Mouse (Mus musculus): ENCODE data around the gene Aak1. TPM values are rescaled to one million over a fixed set of nuclear protein-coding genes. Genes with fewer than 3 reads are reported as not detected.

The Aak1 gene
- polyA plus RNA-seq, 1 experiment from 2014 or later = 5.6 TPM

- ATAC-seq (ENCODE audit: low FRiP score, low TSS enrichment) = no peak
- no peak for DNase-seq (ENCODE audit: low spot score)
- Histone ChIP-seq H3K27me3 (ENCODE audit: control insufficient read depth, insufficient read depth, low read length) (no peaks in the 10 kb centered on the region), H3K36me3 (ENCODE audit: control insufficient read depth, insufficient read depth, low read length) (no peaks in the 10 kb centered on the region), H3K4me1 (replicated peaks; ENCODE audit: control insufficient read depth, insufficient read depth) (no peaks in the 10 kb centered on the region), H3K4me3 (ENCODE audit: low read depth, low read length) (no peak overlapping the region), H3K9ac (ENCODE audit: low read length) (no peak overlapping the region), H3K4me2 (replicated peaks; ENCODE audit: low read depth) (no peak overlapping the region), H3K9me3 (ENCODE audit: control insufficient read depth, low read length) (no peaks in the 10 kb centered on the region), H3K27ac (replicated peaks) (no peak overlapping the region)
- 87% methylated on average over 3 of the region's 3 CpGs for WGBS
- TF ChIP-seq CTCF (IDR thresholded peaks at IDR 0.05; ENCODE audit: low read depth) (no peak), EP300 (optimal IDR thresholded peaks at IDR 0.05) (no peak)
Observed at GRCm38 (mm10) chr6:86900546-86900945, 51.2 kb downstream of the Aak1 start.

GRCm38 (mm10) chr6:86905500-86905899 is 56.2 kb downstream of the Aak1 start:
- WGBS = 92% methylated on average over 2 of the region's 2 CpGs
- Histone ChIP-seq H3K4me3 (ENCODE audit: low read depth, low read length) (no peak overlapping the region), H3K4me1 (replicated peaks; ENCODE audit: control insufficient read depth, insufficient read depth) (no peaks in the 10 kb centered on the region), H3K27me3 (ENCODE audit: control insufficient read depth, insufficient read depth, low read length) (no peaks in the 10 kb centered on the region), H3K27ac (replicated peaks) (no peak overlapping the region), H3K9ac (ENCODE audit: low read length) (no peak overlapping the region), H3K9me3 (ENCODE audit: control insufficient read depth, low read length) (no peaks in the 10 kb centered on the region), H3K36me3 (ENCODE audit: control insufficient read depth, insufficient read depth, low read length) (no peaks in the 10 kb centered on the region), H3K4me2 (replicated peaks; ENCODE audit: low read depth) (no peak overlapping the region)
- DNase-seq (ENCODE audit: low spot score) (no peak), ATAC-seq (ENCODE audit: low FRiP score, low TSS enrichment) (no peak)
- no peak for TF ChIP-seq CTCF (IDR thresholded peaks at IDR 0.05; ENCODE audit: low read depth)
- no peak for TF ChIP-seq EP300 (optimal IDR thresholded peaks at IDR 0.05)

- no peaks in the 10 kb centered on the region for H3K27me3 ChIP-seq (ENCODE audit: control insufficient read depth, insufficient read depth, low read length)
- no peak for ATAC-seq (ENCODE audit: low FRiP score, low TSS enrichment)
- 87% methylated on average over 2 of the region's 2 CpGs for WGBS
Observed at GRCm38 (mm10) chr6:86907191-86907590, 57.9 kb downstream of the Aak1 start.

GRCm38 (mm10) chr6:86908561-86909150 is 59.3 kb downstream of the Aak1 start:
- DNase-seq (ENCODE audit: low spot score) (no peak), ATAC-seq (ENCODE audit: low FRiP score, low TSS enrichment) (no peak)
- no peaks in the 10 kb centered on the region for H3K4me1 ChIP-seq (replicated peaks; ENCODE audit: control insufficient read depth, insufficient read depth)
- H3K4me3 ChIP-seq (ENCODE audit: low read depth, low read length) = no peak overlapping the region
- H3K27ac ChIP-seq (replicated peaks) = no peak overlapping the region
- no peaks in the 10 kb centered on the region for H3K27me3 ChIP-seq (ENCODE audit: control insufficient read depth, insufficient read depth, low read length)
- no peaks in the 10 kb centered on the region for H3K36me3 ChIP-seq (ENCODE audit: control insufficient read depth, insufficient read depth, low read length)
- no peak overlapping the region for H3K9ac ChIP-seq (ENCODE audit: low read length)
- TF ChIP-seq EP300 (optimal IDR thresholded peaks at IDR 0.05) (no peak), CTCF (IDR thresholded peaks at IDR 0.05; ENCODE audit: low read depth) (no peak)
- no peak overlapping the region for H3K4me2 ChIP-seq (replicated peaks; ENCODE audit: low read depth)
- no peaks in the 10 kb centered on the region for H3K9me3 ChIP-seq (ENCODE audit: control insufficient read depth, low read length)
- 56% methylated on average over 5 of the region's 5 CpGs for WGBS

More at GRCm38 (mm10) chr6:86907191-86907590, 57.9 kb downstream of the Aak1 start:
- H3K4me3 ChIP-seq (ENCODE audit: low read depth, low read length) = no peak overlapping the region
- no peak overlapping the region for H3K9ac ChIP-seq (ENCODE audit: low read length)
- no peak overlapping the region for H3K4me2 ChIP-seq (replicated peaks; ENCODE audit: low read depth)
- H3K9me3 ChIP-seq (ENCODE audit: control insufficient read depth, low read length) = no peaks in the 10 kb centered on the region
- H3K36me3 ChIP-seq (ENCODE audit: control insufficient read depth, insufficient read depth, low read length) = no peaks in the 10 kb centered on the region
- H3K4me1 ChIP-seq (replicated peaks; ENCODE audit: control insufficient read depth, insufficient read depth) = no peaks in the 10 kb centered on the region
- no peak for DNase-seq (ENCODE audit: low spot score)
- TF ChIP-seq CTCF (IDR thresholded peaks at IDR 0.05; ENCODE audit: low read depth) = no peak
- TF ChIP-seq EP300 (optimal IDR thresholded peaks at IDR 0.05) = no peak
- H3K27ac ChIP-seq (replicated peaks) = no peak overlapping the region

- Histone ChIP-seq H3K9me3 (ENCODE audit: control insufficient read depth, low read length) (no peaks in the 10 kb centered on the region), H3K9ac (ENCODE audit: low read length) (no peak overlapping the region), H3K36me3 (ENCODE audit: control insufficient read depth, insufficient read depth, low read length) (no peaks in the 10 kb centered on the region), H3K4me2 (replicated peaks; ENCODE audit: low read depth) (no peak overlapping the region), H3K4me1 (replicated peaks; ENCODE audit: control insufficient read depth, insufficient read depth) (no peaks in the 10 kb centered on the region), H3K4me3 (ENCODE audit: low read depth, low read length) (no peak overlapping the region), H3K27me3 (ENCODE audit: control insufficient read depth, insufficient read depth, low read length) (no peaks in the 10 kb centered on the region), H3K27ac (replicated peaks) (no peak overlapping the region)
- ATAC-seq (ENCODE audit: low FRiP score, low TSS enrichment) (no peak), DNase-seq (ENCODE audit: low spot score) (no peak)
- TF ChIP-seq EP300 (optimal IDR thresholded peaks at IDR 0.05) = no peak
- no peak for TF ChIP-seq CTCF (IDR thresholded peaks at IDR 0.05; ENCODE audit: low read depth)
- 60% methylated on average over 7 of the region's 7 CpGs for WGBS
Observed at GRCm38 (mm10) chr6:86909881-86910280, 60.6 kb downstream of the Aak1 start.

GRCm38 (mm10) chr6:86916157-86916820 is 67.0 kb downstream of the Aak1 start:
- ATAC-seq (ENCODE audit: low FRiP score, low TSS enrichment) = no peak

More at GRCm38 (mm10) chr6:86916157-86916820, 67.0 kb downstream of the Aak1 start:
- no peak overlapping the region for H3K27ac ChIP-seq (replicated peaks)
- H3K4me2 ChIP-seq (replicated peaks; ENCODE audit: low read depth) = no peak overlapping the region
- H3K9me3 ChIP-seq (ENCODE audit: control insufficient read depth, low read length) = no peaks in the 10 kb centered on the region
- H3K27me3 ChIP-seq (ENCODE audit: control insufficient read depth, insufficient read depth, low read length) = no peaks in the 10 kb centered on the region
- DNase-seq (ENCODE audit: low spot score) = no peak
- H3K9ac ChIP-seq (ENCODE audit: low read length) = no peak overlapping the region
- 70% methylated on average over 5 of the region's 5 CpGs for WGBS
- no peaks in the 10 kb centered on the region for H3K36me3 ChIP-seq (ENCODE audit: control insufficient read depth, insufficient read depth, low read length)
- H3K4me3 ChIP-seq (ENCODE audit: low read depth, low read length) = no peak overlapping the region
- H3K4me1 ChIP-seq (replicated peaks; ENCODE audit: control insufficient read depth, insufficient read depth) = 0 out of 2 replicates have a peak, but pooled peaks cover 4% of the 10 kb centered on the region
- TF ChIP-seq CTCF (IDR thresholded peaks at IDR 0.05; ENCODE audit: low read depth) (no peak), EP300 (optimal IDR thresholded peaks at IDR 0.05) (no peak)

Data from stomach, postnatal 0 days (tissue).